Mouse (Mus musculus): Measurements from ENCODE around the gene C330007P06Rik. TPM values are rescaled to one million over a fixed set of nuclear protein-coding genes. Genes with fewer than 3 reads are reported as not detected.
"Not testable (repeated sequence)": the region's sequence is repeated elsewhere in the genome, so short reads cannot be mapped to it uniquely, and the experiment has no call there.

The C330007P06Rik gene
- total and polyA plus RNA-seq, 3 experiments: 2.1 to 83.2 (median 33.8) TPM

DNA sequence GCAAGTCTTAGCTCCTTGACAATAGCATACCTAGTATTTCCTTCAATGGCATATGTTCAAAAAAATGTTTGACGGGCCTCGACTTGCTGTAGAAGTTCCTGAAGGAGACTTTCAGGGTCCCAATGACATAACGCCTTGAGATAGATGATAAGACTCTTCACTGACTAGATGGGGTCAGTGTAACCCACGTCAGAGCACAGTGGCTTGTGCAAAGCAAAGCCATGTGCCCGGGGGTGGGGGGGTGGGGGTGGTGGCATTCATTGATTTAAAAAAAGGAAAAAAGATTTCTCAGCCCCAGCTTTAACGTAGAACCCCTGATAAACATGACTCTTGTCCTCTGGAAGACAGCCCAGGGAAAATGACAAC, 65.6 kb downstream of the C330007P06Rik start:
- Histone ChIP-seq H3K9me3 (replicated peaks) (no peaks in the 10 kb centered on the region), H3K27me3 (ENCODE audit: insufficient read depth, low read length) (no peaks in the 10 kb centered on the region), H3K4me1 (ENCODE audit: insufficient read depth, low read depth, low read length) (peaks cover 18% of the 10 kb centered on the region), H3K4me3 (ENCODE audit: low read depth, low read length) (peak overlapping the region; percentile 58; the same call in 1 of the 2 replicates), H3K36me3 (replicated peaks) (no peaks in the 10 kb centered on the region)
- TF ChIP-seq TAL1 (conservative IDR thresholded peaks at IDR 0.05; ENCODE audit: low read depth, low read length) (no peak), GATA2 (IDR thresholded peaks at IDR 0.05; ENCODE audit: borderline replicate concordance, low read depth, low read length) (no peak), POLR2AphosphoS5 (IDR thresholded peaks at IDR 0.05; ENCODE audit: insufficient replicate concordance, low read depth, low read length) (no peak), CTCF (IDR thresholded peaks at IDR 0.05; ENCODE audit: low read depth, low read length) (no peak), GATA1 (IDR thresholded peaks at IDR 0.05; ENCODE audit: borderline replicate concordance, low read length) (no peak)
- ATAC-seq (ENCODE audit: extremely low read depth, insufficient number of reproducible peaks, low FRiP score, poor library complexity, severe bottlenecking): no peak
- no peak for DNase-seq (ENCODE audit: low spot score)

DNA sequence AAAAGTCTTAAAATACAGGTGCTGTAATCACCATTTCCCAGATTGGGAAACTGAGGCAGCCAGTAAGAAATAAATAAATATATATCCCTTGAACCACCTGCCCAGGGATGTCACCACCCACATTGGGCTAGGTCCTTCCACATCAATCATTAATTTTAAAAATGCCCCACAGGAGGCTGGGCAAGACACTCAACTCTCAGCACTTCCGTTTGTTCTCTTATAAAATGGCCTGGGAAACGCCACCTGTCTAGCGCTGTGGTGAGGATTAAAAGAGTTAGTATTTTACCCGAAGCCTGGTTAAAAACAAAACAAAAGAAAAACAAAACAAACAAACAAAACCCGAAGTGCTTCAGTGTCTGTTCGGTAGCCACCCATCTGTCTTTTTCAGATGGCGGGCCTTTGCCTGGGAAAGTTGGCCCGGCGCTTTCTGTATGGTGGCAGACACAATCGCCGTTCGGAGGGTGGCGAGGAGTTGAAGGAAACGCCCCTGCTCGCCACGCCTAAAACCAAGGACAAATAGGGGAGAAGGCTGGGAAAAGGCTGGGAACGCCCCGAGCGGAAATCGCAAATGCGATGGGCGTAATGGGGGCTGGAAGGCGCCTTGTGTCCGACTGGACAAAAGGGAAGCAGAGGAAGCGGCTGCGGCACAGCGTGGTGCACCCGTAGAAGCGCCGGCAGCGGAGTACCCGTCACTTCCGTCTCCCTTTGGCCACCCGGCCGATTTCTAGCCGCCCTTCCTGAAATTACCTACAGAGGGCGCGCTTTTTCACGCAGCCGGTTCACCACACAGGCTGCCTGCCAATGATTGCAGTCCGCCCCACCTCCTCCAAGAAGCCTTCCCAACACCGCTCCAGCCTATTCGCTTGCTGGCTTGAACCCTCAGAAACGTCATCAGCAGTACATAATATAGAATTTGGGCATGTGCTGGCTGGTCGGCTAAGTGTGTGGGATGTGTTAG, 66.3 kb downstream of the C330007P06Rik start:
- peak; percentile 46 for DNase-seq (ENCODE audit: low spot score)
- ATAC-seq (ENCODE audit: extremely low read depth, insufficient number of reproducible peaks, low FRiP score, poor library complexity, severe bottlenecking): peak; percentile 92
- Histone ChIP-seq H3K27me3 (ENCODE audit: insufficient read depth, low read length) (no peaks in the 10 kb centered on the region), H3K4me1 (ENCODE audit: insufficient read depth, low read depth, low read length) (peaks cover 23% of the 10 kb centered on the region), H3K36me3 (replicated peaks) (no peaks in the 10 kb centered on the region), H3K9me3 (replicated peaks) (no peaks in the 10 kb centered on the region), H3K4me3 (ENCODE audit: low read depth, low read length) (peak overlapping the region; percentile 58; the same call in 1 of the 2 replicates)
- TF ChIP-seq TAL1 (conservative IDR thresholded peaks at IDR 0.05; ENCODE audit: low read depth, low read length) (no peak), CTCF (IDR thresholded peaks at IDR 0.05; ENCODE audit: low read depth, low read length) (peak; percentile 27; the same call in 1 of the 2 replicates), GATA2 (IDR thresholded peaks at IDR 0.05; ENCODE audit: borderline replicate concordance, low read depth, low read length) (no peak)

DNA sequence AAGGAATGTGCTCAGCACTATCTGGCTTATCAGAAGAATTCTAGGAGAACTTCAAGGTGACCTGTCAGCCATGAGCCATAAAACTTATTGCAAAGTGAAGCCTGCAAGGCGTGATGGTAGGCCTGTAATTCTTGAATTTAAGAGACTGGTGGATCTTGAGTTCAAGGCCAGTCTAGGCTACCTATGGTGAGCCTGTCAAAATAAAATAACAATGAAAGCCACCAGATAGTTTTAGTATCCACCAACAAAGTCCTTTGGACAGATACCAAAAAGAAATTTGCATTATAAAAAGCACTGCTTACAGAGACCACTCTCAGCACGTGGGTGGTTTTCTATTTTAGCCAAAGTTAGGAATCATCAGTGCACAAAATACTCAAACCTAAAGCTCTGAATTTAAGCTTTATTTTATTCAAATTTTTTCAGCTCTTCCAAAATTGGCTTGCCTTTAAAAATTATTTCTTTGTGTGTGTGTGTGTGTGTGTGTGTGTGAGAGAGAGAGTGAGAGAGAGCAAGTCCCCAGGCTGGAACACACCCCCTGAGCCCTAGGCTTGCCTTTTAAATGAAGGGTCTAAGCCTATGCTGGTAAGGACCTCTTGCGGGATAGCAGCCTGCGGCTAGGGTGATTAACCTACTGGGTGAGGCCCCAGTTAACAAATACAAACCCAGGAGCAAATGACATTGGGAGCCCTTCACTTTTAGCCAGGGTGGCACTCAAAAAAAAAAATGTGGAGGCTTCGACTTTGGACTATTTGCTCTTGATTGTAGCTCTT, 68.3 kb downstream of the C330007P06Rik start:
- Histone ChIP-seq H3K27me3 (ENCODE audit: insufficient read depth, low read length) (no peaks in the 10 kb centered on the region), H3K4me3 (ENCODE audit: low read depth, low read length) (no peak overlapping the region), H3K9me3 (replicated peaks) (no peaks in the 10 kb centered on the region), H3K36me3 (replicated peaks) (no peaks in the 10 kb centered on the region), H3K4me1 (ENCODE audit: insufficient read depth, low read depth, low read length) (peaks cover 23% of the 10 kb centered on the region)
- ATAC-seq (ENCODE audit: extremely low read depth, insufficient number of reproducible peaks, low FRiP score, poor library complexity, severe bottlenecking) (no peak), DNase-seq (ENCODE audit: low spot score) (no peak)
- TF ChIP-seq GATA1 (IDR thresholded peaks at IDR 0.05; ENCODE audit: borderline replicate concordance, low read length): no peak
- TF ChIP-seq POLR2AphosphoS5 (IDR thresholded peaks at IDR 0.05; ENCODE audit: insufficient replicate concordance, low read depth, low read length): no peak
- TF ChIP-seq CTCF (IDR thresholded peaks at IDR 0.05; ENCODE audit: low read depth, low read length): no peak
- TF ChIP-seq TAL1 (conservative IDR thresholded peaks at IDR 0.05; ENCODE audit: low read depth, low read length): no peak
- no peak for TF ChIP-seq GATA2 (IDR thresholded peaks at IDR 0.05; ENCODE audit: borderline replicate concordance, low read depth, low read length)

DNA sequence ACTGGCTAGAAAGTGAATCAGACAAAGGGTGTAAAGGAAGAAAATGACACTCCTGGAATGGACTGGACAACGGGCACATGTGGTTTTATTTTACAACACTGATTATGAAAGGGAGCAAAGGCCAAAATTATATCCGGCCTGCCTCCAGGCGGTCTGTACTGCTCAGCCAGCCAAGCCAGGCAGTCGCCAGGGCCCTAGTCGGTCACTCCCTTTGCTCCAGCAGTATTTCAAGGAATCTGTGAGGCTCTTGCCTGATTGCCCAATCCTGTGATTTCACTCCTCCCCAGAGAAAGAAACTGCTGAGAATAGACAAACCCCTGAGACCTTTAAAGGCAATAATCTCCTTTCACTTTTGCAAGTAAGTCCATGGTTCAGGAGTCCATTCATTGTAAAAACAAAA, 69.7 kb downstream of the C330007P06Rik start:
- H3K9me3 ChIP-seq (replicated peaks): no peaks in the 10 kb centered on the region
- DNase-seq (ENCODE audit: low spot score) (no peak), ATAC-seq (ENCODE audit: extremely low read depth, insufficient number of reproducible peaks, low FRiP score, poor library complexity, severe bottlenecking) (no peak)
- TF ChIP-seq GATA2 (IDR thresholded peaks at IDR 0.05; ENCODE audit: borderline replicate concordance, low read depth, low read length): no peak
- TF ChIP-seq POLR2AphosphoS5 (IDR thresholded peaks at IDR 0.05; ENCODE audit: insufficient replicate concordance, low read depth, low read length): no peak
- no peak for TF ChIP-seq TAL1 (conservative IDR thresholded peaks at IDR 0.05; ENCODE audit: low read depth, low read length)
- TF ChIP-seq CTCF (IDR thresholded peaks at IDR 0.05; ENCODE audit: low read depth, low read length): no peak
- no peak for TF ChIP-seq GATA1 (IDR thresholded peaks at IDR 0.05; ENCODE audit: borderline replicate concordance, low read length)
- no peaks in the 10 kb centered on the region for H3K27me3 ChIP-seq (ENCODE audit: insufficient read depth, low read length)
- H3K4me1 ChIP-seq (ENCODE audit: insufficient read depth, low read depth, low read length): peaks cover 23% of the 10 kb centered on the region
- H3K36me3 ChIP-seq (replicated peaks): no peaks in the 10 kb centered on the region
- H3K4me3 ChIP-seq (ENCODE audit: low read depth, low read length): no peak overlapping the region

DNA sequence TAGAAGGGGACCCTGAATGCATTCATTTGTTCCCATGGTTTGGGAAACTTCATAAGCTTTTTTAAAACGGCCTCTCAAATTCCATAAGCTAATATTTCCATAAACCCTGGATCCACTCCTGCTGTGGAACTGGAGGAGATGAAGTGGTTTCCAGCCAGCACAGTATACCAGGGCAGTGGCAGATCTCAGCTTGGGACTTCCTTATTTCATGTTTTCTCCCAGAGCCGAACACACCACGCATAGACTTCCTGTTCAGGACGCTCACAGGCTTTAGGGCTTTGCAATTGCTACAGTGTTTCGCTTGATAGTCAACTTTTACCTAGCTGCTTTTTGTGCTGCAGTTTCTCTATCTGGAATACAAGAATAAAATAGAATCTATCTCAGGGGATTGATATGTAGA, 70.7 kb downstream of the C330007P06Rik start:
- TF ChIP-seq TAL1 (conservative IDR thresholded peaks at IDR 0.05; ENCODE audit: low read depth, low read length): no peak
- ATAC-seq (ENCODE audit: extremely low read depth, insufficient number of reproducible peaks, low FRiP score, poor library complexity, severe bottlenecking) (no peak), DNase-seq (ENCODE audit: low spot score) (no peak)
- H3K27me3 ChIP-seq (ENCODE audit: insufficient read depth, low read length): no peaks in the 10 kb centered on the region
- no peaks in the 10 kb centered on the region for H3K9me3 ChIP-seq (replicated peaks)
- H3K36me3 ChIP-seq (replicated peaks): peaks cover 4% of the 10 kb centered on the region
- H3K4me3 ChIP-seq (ENCODE audit: low read depth, low read length): no peak overlapping the region
- H3K4me1 ChIP-seq (ENCODE audit: insufficient read depth, low read depth, low read length): peaks cover 18% of the 10 kb centered on the region

DNA sequence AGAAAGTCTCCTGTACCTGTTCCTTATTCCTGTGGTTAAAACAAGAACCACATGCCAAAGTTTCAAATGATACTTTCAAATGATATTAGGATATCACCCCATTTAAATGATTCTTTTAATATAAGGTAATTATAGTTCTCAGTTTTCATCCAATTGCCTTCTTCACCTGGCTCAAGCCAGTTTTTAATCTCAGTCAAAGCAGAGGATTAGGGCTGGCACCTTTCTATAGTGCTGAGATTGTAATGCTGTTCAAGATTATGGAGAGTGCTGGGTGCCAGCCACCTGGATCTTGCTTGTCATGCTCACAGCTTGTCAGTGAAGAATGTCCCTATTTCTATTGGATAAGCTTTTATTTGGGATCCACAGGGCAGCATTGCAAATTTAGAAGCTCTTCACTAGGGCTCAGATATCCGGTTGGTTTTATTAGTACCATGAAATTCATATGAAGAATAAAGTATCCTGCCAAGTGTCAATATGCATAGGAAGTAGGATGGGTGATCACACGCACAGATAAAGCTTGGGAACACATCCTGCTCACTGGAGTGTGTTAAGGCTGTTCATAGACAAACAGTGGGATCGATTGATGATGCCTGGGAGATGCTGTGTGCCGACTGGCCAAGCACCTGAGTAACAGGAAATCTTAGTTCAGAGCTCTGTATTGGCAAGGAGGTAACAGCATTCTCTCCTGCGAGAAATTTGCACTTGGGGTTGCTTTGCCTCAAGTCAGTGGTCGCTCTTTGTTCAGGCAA, 74.6 kb downstream of the C330007P06Rik start:
- Histone ChIP-seq H3K36me3 (replicated peaks) (peaks cover 20% of the 10 kb centered on the region), H3K4me3 (ENCODE audit: low read depth, low read length) (no peak overlapping the region), H3K27me3 (ENCODE audit: insufficient read depth, low read length) (no peaks in the 10 kb centered on the region), H3K9me3 (replicated peaks) (no peaks in the 10 kb centered on the region), H3K4me1 (ENCODE audit: insufficient read depth, low read depth, low read length) (peaks cover 18% of the 10 kb centered on the region)
- DNase-seq (ENCODE audit: low spot score) (no peak), ATAC-seq (ENCODE audit: extremely low read depth, insufficient number of reproducible peaks, low FRiP score, poor library complexity, severe bottlenecking) (no peak)
- TF ChIP-seq GATA1 (IDR thresholded peaks at IDR 0.05; ENCODE audit: borderline replicate concordance, low read length) (no peak), TAL1 (conservative IDR thresholded peaks at IDR 0.05; ENCODE audit: low read depth, low read length) (no peak), CTCF (IDR thresholded peaks at IDR 0.05; ENCODE audit: low read depth, low read length) (no peak), GATA2 (IDR thresholded peaks at IDR 0.05; ENCODE audit: borderline replicate concordance, low read depth, low read length) (no peak), POLR2AphosphoS5 (IDR thresholded peaks at IDR 0.05; ENCODE audit: insufficient replicate concordance, low read depth, low read length) (peak; percentile 82; the same call in 1 of the 2 replicates)

DNA sequence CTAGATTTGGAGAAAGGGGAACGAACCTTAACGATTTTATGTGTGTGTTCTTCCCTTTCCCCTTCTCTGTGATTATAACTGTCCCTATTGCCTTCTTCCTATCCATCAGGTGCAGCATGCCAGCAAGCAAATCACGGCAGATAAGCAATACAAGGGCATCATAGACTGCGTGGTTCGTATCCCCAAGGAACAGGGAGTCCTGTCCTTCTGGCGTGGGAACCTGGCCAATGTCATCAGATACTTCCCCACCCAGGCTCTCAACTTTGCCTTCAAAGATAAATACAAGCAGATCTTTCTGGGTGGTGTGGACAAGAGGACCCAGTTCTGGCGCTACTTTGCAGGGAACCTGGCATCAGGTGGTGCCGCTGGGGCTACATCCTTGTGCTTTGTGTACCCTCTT, 77.2 kb downstream of the C330007P06Rik start:
- Histone ChIP-seq H3K4me3 (ENCODE audit: low read depth, low read length) (peak overlapping the region; percentile 76), H3K36me3 (replicated peaks) (peaks cover 20% of the 10 kb centered on the region), H3K4me1 (ENCODE audit: insufficient read depth, low read depth, low read length) (peaks cover 16% of the 10 kb centered on the region)
- ATAC-seq (ENCODE audit: extremely low read depth, insufficient number of reproducible peaks, low FRiP score, poor library complexity, severe bottlenecking); H3K9me3 ChIP-seq (replicated peaks); H3K27me3 ChIP-seq (ENCODE audit: insufficient read depth, low read length); DNase-seq (ENCODE audit: low spot score): not testable (repeated sequence)

Measured in G1E (cell line).